Mouse (Mus musculus) stomach, embryonic 15.5 days (tissue): ENCODE data around the gene Myom3. TPM values are rescaled to one million over a fixed set of nuclear protein-coding genes. Genes with fewer than 3 reads are reported as not detected.

Experiments
- ATAC-seq: fragments of 200-750 bp; cut with Nextera tagmentation; 2 replicates; pipeline ENCODE4 v1.8.0; 2017; ENCODE audit warnings: low read depth, moderate number of reproducible peaks, moderate TSS enrichment; ENCODE audit not compliant: insufficient read depth, low FRiP score
- H3K27ac ChIP-seq: fragments of 300-500 bp; sonication (generic); 2 replicates; pipeline ENCODE4 v1.5.1; 2015; ENCODE audit warnings: mild to moderate bottlenecking, inconsistent platforms
- H3K27me3 ChIP-seq: fragments of 300-500 bp; sonication (generic); replicated peaks from 2 replicates; pipeline ENCODE4 v1.6.1; 2015; ENCODE audit warnings: inconsistent platforms
- H3K36me3 ChIP-seq: fragments of 300-500 bp; sonication (generic); 2 replicates; pipeline ENCODE4 v1.6.1; 2015; ENCODE audit warnings: inconsistent platforms
- H3K4me1 ChIP-seq: fragments of 300-500 bp; sonication (generic); 2 replicates; pipeline ENCODE4 v1.6.1; 2015; ENCODE audit warnings: inconsistent platforms
- H3K4me2 ChIP-seq: fragments of 300-500 bp; sonication (generic); 2 replicates; pipeline ENCODE4 v1.6.1; 2015; ENCODE audit warnings: mild to moderate bottlenecking, inconsistent platforms
- H3K4me3 ChIP-seq: fragments of 300-500 bp; sonication (generic); replicated peaks from 2 replicates; pipeline ENCODE4 v1.5.1; 2015; ENCODE audit warnings: inconsistent platforms
- H3K9ac ChIP-seq: fragments of 300-500 bp; sonication (generic); 2 replicates; pipeline ENCODE4 v1.6.1; 2015; ENCODE audit warnings: inconsistent platforms
- H3K9me3 ChIP-seq: fragments of 300-500 bp; sonication (generic); 2 replicates; pipeline ENCODE4 v1.6.1; 2016; ENCODE audit warnings: inconsistent platforms
- WGBS: fragments of 180-500 bp; shearing (Covaris S2); methylation state at CpG from one replicate; pipeline ENCODE4 v1.1.7; 2015; 5-methylcytosine and 5-hydroxymethylcytosine counted together
- polyA plus RNA-seq: library from polyadenylated mRNA; unstranded; fragments of >200 nt; fragmentation: Nextera tagmentation; extraction: Ambion mirVana; gene quantifications from 2 replicates; pipeline ENCODE4 v1.2.1, GENCODE M21; 2015

Gene Myom3
- polyA plus RNA-seq, 1 experiment from 2014 or later: 0.58 TPM

- WGBS: 76% methylated on average over 6 of the region's 6 CpGs
- Histone ChIP-seq H3K9me3 (no peaks in the 10 kb centered on the region), H3K27me3 (no peaks in the 10 kb centered on the region), H3K4me3 (no peak overlapping the region), H3K9ac (no peak overlapping the region), H3K36me3 (no peaks in the 10 kb centered on the region), H3K4me1 (no peaks in the 10 kb centered on the region), H3K27ac (no peak overlapping the region; the same call in 1 of the 2 replicates), H3K4me2 (no peak overlapping the region)
- ATAC-seq: no peak
Observed at GRCm38 (mm10) chr4:135844400-135844799, 84.9 kb downstream of the Myom3 start.

- Histone ChIP-seq H3K27me3 (no peaks in the 10 kb centered on the region), H3K4me3 (no peak overlapping the region), H3K9ac (no peak overlapping the region), H3K27ac (no peak overlapping the region), H3K9me3 (no peaks in the 10 kb centered on the region), H3K4me2 (no peak overlapping the region), H3K36me3 (no peaks in the 10 kb centered on the region), H3K4me1 (peaks cover 11% of the 10 kb centered on the region; the same call in 1 of the 2 replicates)
- ATAC-seq: no peak
- 56% methylated on average over 5 of the region's 5 CpGs for WGBS
Observed at GRCm38 (mm10) chr4:135847581-135847980, 88.1 kb downstream of the Myom3 start.

- no peak; the same call in 1 of the 2 replicates for ATAC-seq
- 0 out of 2 replicates have a peak overlapping the region, but pooled peaks have one; percentile 8 for H3K4me2 ChIP-seq
- WGBS: 40% methylated on average over 13 of the region's 13 CpGs
Observed at GRCm38 (mm10) chr4:135850411-135851095, 91.0 kb downstream of the Myom3 start.

GRCm38 (mm10) chr4:135851942-135852341 is 92.4 kb downstream of the Myom3 start:
- no peak overlapping the region for H3K4me2 ChIP-seq
- WGBS: 79% methylated on average over 9 of the region's 9 CpGs
- ATAC-seq: no peak

More at GRCm38 (mm10) chr4:135850411-135851095, 91.0 kb downstream of the Myom3 start:
- H3K27me3 ChIP-seq: no peaks in the 10 kb centered on the region
- no peak overlapping the region for H3K9ac ChIP-seq
- no peaks in the 10 kb centered on the region for H3K36me3 ChIP-seq
- no peak overlapping the region for H3K4me3 ChIP-seq
- H3K9me3 ChIP-seq: no peaks in the 10 kb centered on the region
- no peak overlapping the region for H3K27ac ChIP-seq
- H3K4me1 ChIP-seq: peaks cover 15% of the 10 kb centered on the region; the same call in 1 of the 2 replicates

GRCm38 (mm10) chr4:135853987-135854546 is 94.6 kb downstream of the Myom3 start:
- H3K27me3 ChIP-seq: no peaks in the 10 kb centered on the region
- no peaks in the 10 kb centered on the region for H3K9me3 ChIP-seq
- H3K4me1 ChIP-seq: peaks cover 23% of the 10 kb centered on the region
- no peak overlapping the region for H3K4me3 ChIP-seq
- H3K4me2 ChIP-seq: no peak overlapping the region
- no peak overlapping the region for H3K9ac ChIP-seq
- no peaks in the 10 kb centered on the region for H3K36me3 ChIP-seq
- H3K27ac ChIP-seq: no peak overlapping the region
- WGBS: 89% methylated on average over 14 of the region's 14 CpGs
- ATAC-seq: no peak

More at GRCm38 (mm10) chr4:135851942-135852341, 92.4 kb downstream of the Myom3 start:
- no peak overlapping the region for H3K27ac ChIP-seq
- no peaks in the 10 kb centered on the region for H3K27me3 ChIP-seq
- no peak overlapping the region for H3K9ac ChIP-seq
- H3K4me1 ChIP-seq: peaks cover 15% of the 10 kb centered on the region; the same call in 1 of the 2 replicates
- H3K36me3 ChIP-seq: no peaks in the 10 kb centered on the region
- H3K4me3 ChIP-seq: no peak overlapping the region
- no peaks in the 10 kb centered on the region for H3K9me3 ChIP-seq

GRCm38 (mm10) chr4:135854630-135855029 is 95.1 kb downstream of the Myom3 start:
- ATAC-seq: no peak
- peak overlapping the region; percentile 100; the same call in 1 of the 2 replicates for H3K27ac ChIP-seq
- H3K36me3 ChIP-seq: no peaks in the 10 kb centered on the region; the same call in 1 of the 2 replicates
- no peaks in the 10 kb centered on the region for H3K9me3 ChIP-seq
- WGBS: 71% methylated on average over 11 of the region's 11 CpGs
- H3K27me3 ChIP-seq: no peaks in the 10 kb centered on the region
- peak overlapping the region; percentile 90 for H3K4me3 ChIP-seq
- peak overlapping the region; percentile 80 for H3K4me2 ChIP-seq
- peaks cover 27% of the 10 kb centered on the region for H3K4me1 ChIP-seq
- H3K9ac ChIP-seq: peak overlapping the region; percentile 73; the same call in 1 of the 2 replicates

- peak overlapping the region; percentile 100 for H3K27ac ChIP-seq
- ATAC-seq: no peak
- H3K4me2 ChIP-seq: peak overlapping the region; percentile 80
- no peaks in the 10 kb centered on the region for H3K27me3 ChIP-seq
- peak overlapping the region; percentile 90 for H3K4me3 ChIP-seq
- H3K9me3 ChIP-seq: no peaks in the 10 kb centered on the region
- H3K9ac ChIP-seq: peak overlapping the region; percentile 73
- no peaks in the 10 kb centered on the region; the same call in 1 of the 2 replicates for H3K36me3 ChIP-seq
- 7% methylated on average over 6 of the region's 6 CpGs for WGBS
- peaks cover 28% of the 10 kb centered on the region for H3K4me1 ChIP-seq
Observed at GRCm38 (mm10) chr4:135855080-135855479, 95.6 kb downstream of the Myom3 start.

- Histone ChIP-seq H3K9me3 (no peaks in the 10 kb centered on the region), H3K4me2 (peak within 1 kb of the TSS; percentile 80), H3K4me3 (peak within 1 kb of the TSS; percentile 90), H3K4me1 (peaks cover 23% of the 10 kb centered on the region), H3K36me3 (no peaks in the 10 kb centered on the region; the same call in 1 of the 2 replicates), H3K27ac (peak within 1 kb of the TSS; percentile 100), H3K27me3 (no peaks in the 10 kb centered on the region), H3K9ac (peak within 1 kb of the TSS; percentile 97)
- ATAC-seq: peak; percentile 94
- under 1% methylated on average over 65 of the region's 67 CpGs for WGBS
Observed at GRCm38 (mm10) chr4:135855536-135856222, 96.2 kb downstream of the Myom3 start, which contains the start of gene Srsf10. Gene Srsf10, plus strand, starts transcription at chr4:135855747.

- Histone ChIP-seq H3K27me3 (no peaks in the 10 kb centered on the region), H3K4me2 (peak overlapping the region; percentile 59), H3K4me3 (peak overlapping the region; percentile 90), H3K36me3 (no peaks in the 10 kb centered on the region; the same call in 1 of the 2 replicates), H3K9me3 (no peaks in the 10 kb centered on the region), H3K4me1 (peaks cover 22% of the 10 kb centered on the region), H3K9ac (peak overlapping the region; percentile 97), H3K27ac (peak overlapping the region; percentile 100)
- peak; percentile 74 for ATAC-seq
- WGBS: under 1% methylated on average over 87 of the region's 91 CpGs
Observed at GRCm38 (mm10) chr4:135856223-135857091, 96.9 kb downstream of the Myom3 start.

GRCm38 (mm10) chr4:135857597-135858186 is 98.2 kb downstream of the Myom3 start:
- Histone ChIP-seq H3K9ac (peak overlapping the region; percentile 5; the same call in 1 of the 2 replicates), H3K4me3 (peak overlapping the region; percentile 90), H3K27ac (no peak overlapping the region), H3K36me3 (no peaks in the 10 kb centered on the region; the same call in 1 of the 2 replicates), H3K4me2 (peak overlapping the region; percentile 59), H3K9me3 (no peaks in the 10 kb centered on the region), H3K27me3 (no peaks in the 10 kb centered on the region), H3K4me1 (peaks cover 22% of the 10 kb centered on the region)
- no peak for ATAC-seq
- WGBS: 6% methylated on average over 7 of the region's 7 CpGs
